Mouse (Mus musculus): ENCODE measurements around the gene Cry2.

Cry2 gene

GRCm38 (mm10) chr2:92445890-92446289 is 12.0 kb upstream of the Cry2 start:
- no peak for DNase-seq (ENCODE audit: low read depth, low spot score)

- no peak for DNase-seq (ENCODE audit: low read depth, low spot score)
These were observed 10.5 kb upstream of the Cry2 start for GRCm38 (mm10) chr2:92444376-92444775.

DNA sequence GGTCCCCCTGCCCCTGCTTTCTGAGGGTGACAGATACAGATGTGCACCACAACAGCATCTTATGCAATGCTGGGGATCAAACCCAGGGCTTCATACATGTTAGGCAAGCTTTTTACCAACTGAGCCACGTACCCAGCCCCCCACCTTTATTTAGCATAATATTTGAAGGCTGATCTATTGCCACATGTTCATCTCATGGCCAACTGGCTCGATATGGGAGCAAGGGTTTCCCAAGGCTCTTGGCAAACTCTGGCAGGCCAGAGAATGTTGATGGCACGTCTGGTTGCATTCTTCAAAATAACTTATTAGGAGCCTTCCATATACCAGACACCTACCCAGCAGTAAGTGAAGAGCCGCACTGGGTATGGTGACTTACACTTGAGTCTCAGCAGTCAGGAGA is 9.5 kb upstream of the Cry2 start:
- DNase-seq (ENCODE audit: low read depth, low spot score): no peak

GRCm38 (mm10) chr2:92442419-92443001 is 8.7 kb upstream of the Cry2 start:
- DNase-seq (ENCODE audit: low read depth, low spot score): no peak

DNA sequence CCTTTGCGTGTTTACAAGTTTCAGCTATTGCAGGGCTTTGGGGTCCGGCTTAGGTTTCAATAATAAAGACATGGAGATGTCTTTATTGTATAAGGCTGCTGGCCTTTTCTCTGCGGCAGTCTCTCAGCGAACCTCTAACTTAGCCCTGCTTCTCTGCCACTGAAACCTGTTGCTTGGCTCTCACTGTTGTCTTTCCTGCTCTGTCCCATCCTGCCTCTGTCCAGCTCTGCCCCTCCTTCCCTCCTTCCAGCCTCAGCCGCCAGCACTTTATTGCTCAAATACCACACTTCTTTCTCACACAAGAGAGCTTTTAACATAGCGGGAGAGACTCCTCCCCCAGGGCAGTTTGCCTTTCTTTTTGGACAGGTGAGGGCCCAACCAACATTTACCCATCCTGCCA is 6.6 kb upstream of the Cry2 start:
- no peak for DNase-seq (ENCODE audit: low read depth, low spot score)

DNA sequence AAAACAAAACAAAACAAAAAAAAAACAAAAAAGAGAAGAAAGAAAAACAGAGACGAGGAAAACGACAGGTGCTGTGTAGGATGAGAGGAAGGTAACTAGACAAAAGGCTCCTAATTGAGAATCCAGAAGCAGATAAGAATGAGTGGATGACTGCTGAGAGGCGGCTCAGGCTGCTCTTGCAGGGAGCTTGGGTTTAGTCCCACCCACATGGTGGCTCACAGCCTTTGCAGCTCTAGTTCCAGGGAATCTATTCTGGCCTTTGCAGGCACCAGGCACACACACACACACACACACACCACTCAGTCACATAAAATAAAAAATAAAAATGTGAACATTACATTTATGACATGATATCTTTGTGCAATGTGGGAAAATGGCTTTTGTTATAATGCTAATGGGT is 4.7 kb upstream of the Cry2 start:
- DNase-seq (ENCODE audit: low read depth, low spot score): no peak

DNA sequence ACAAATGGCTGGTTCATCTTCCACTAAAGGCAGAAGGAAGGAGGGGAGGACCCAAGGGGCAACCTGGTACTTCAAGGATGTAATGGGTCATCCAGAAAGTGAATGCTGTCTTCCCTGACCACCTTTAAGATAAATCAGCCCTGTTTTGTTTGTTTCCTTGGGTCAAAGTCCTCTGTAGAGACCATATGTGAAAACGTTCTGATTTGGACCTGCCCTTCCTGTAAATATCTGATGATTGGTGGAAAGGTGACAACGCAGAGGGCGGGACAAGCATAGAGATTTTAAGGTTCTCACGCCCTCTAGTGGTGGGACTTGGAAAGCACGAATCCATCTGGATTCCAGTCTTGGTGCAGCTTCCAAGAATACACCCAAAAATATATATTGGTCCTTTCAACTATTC is 4.0 kb upstream of the Cry2 start:
- peak; percentile 86 for DNase-seq (ENCODE audit: low read depth, low spot score)

GRCm38 (mm10) chr2:92437366-92437765 is 3.5 kb upstream of the Cry2 start:
- DNase-seq (ENCODE audit: low read depth, low spot score): no peak

- DNase-seq (ENCODE audit: low read depth, low spot score): no peak
These were observed 1.2 kb upstream of the Cry2 start for GRCm38 (mm10) chr2:92435023-92435422.

DNA sequence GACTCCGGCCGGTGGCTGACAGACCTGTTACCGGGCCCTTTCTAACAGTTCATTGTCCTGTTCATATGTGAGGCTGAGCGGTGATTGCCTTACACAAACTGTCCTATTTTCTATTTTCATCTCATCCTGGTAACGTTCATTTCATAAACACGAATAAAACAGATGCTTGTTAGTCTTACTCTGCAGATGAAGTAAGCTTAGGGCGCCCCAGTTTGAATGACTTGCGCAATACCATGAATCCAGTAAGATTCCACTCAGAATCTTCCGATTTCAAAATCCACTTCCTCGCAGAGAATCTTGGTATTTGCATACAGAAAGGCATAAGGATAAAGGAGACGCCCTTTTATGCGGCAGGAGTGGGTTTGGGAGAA is 517 bp upstream of the Cry2 start:
- DNase-seq (ENCODE audit: low read depth, low spot score): no peak

- DNase-seq (ENCODE audit: low read depth, low spot score): no peak
These were observed 1.2 kb downstream of the Cry2 start for GRCm38 (mm10) chr2:92432299-92433295.

DNA sequence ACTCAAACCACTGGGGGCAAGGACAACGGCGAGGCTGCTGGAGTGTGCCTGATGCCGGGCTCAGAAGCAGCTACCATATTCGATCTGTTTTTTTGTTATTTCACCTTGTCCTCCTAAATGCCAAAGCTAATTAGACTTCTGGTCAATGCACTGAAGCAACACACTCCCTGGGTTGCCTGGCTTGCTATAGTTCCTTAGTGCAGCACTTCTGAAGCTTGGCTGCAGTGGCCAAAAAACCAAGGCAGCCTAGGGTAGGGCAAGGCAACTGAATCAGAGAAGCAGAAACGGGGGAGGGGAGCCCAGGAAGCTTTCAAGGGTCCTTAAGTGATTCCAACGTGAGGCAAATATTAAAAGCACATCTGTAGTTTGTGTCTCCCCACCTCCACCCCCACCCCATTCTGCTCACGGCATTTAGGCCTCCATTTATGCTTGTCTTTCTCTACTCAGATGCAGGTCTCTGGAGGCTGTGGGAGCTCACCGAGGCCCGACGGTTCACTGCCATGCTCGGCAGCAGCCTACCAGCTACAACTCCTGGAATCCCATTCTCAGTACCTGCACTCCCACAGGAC is 2.1 kb downstream of the Cry2 start:
- DNase-seq (ENCODE audit: low read depth, low spot score): no peak

DNA sequence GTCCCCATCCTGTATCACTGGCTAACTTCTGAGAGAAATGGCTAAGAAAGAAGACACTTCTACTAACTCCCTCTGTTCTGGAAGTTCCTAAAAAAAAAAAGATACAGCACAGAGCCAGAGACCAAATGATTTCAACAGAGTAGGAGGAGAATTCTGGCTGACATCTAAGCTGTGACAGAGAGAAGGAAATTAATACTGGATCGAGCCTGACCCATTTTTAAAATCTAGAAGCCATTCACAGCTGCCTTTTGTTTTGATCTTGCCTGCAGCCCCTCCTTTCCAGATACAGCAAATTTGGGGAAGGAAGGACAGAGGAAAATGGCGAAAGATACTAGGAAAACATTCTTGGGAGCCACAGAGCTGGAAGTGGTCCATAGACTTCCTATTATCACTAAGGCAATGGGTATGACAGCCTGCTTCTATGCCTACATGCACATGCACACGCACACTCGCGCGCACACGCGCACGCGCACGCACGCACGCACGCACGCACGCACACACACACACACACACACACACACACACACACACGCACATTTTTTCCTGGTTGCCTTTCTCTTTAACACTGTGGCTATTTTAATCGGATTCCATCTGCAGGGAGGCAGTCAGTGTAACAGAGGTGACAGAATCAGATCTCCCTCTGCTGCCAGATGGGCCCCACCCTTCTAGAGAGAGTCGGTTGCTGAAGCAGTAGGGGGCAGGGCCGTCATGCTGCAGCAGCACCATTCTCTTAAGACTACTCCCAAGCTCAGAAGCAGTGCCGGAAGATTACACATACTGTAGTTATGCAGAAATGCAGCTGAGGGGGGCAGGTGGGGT is 2.9 kb downstream of the Cry2 start:
- DNase-seq (ENCODE audit: low read depth, low spot score): no peak

- no peak for DNase-seq (ENCODE audit: low read depth, low spot score)
These were observed 3.8 kb downstream of the Cry2 start for GRCm38 (mm10) chr2:92430089-92430488.

DNA sequence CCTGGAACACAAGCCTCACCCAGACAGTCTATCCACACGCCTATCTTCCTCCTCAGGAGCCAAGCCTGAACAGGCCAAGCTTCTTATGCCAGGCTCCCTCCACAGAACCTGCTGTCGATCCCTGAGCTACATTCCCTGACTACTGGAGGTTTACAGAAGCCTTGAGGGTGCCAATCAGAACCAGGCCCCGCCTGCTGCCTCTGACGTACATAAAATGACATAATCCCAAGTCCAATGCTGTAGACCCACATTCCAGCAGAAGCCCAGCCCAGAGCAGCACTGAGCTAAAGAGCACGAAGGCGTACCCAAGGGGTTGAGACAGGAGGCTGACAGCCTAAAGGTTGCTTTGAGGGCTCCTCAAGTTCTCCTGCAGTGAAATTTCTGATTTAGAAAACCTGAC is 6.0 kb downstream of the Cry2 start:
- no peak for DNase-seq (ENCODE audit: low read depth, low spot score)

DNA sequence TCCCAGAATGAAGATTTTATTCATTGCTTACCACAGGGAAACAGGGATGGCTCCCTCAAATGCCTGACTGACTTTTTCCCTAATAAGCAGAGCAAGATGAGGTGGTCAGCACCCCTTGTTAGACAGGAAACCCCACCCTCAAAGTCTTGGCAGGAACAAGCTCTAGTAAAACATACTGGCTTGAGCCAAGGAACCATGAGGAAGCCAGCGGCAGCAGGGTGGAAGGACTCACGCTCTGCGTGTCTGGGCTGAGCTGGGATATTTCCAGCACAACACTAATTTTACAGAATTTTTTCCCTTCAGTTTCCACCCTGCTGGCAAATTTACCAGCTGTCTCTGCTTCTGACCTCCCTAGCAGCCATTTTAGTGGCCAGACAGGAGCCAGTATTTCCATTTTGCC is 7.4 kb downstream of the Cry2 start:
- no peak for DNase-seq (ENCODE audit: low read depth, low spot score)

- no peak for DNase-seq (ENCODE audit: low read depth, low spot score)
These were observed 8.5 kb downstream of the Cry2 start for GRCm38 (mm10) chr2:92425366-92425765.

DNA sequence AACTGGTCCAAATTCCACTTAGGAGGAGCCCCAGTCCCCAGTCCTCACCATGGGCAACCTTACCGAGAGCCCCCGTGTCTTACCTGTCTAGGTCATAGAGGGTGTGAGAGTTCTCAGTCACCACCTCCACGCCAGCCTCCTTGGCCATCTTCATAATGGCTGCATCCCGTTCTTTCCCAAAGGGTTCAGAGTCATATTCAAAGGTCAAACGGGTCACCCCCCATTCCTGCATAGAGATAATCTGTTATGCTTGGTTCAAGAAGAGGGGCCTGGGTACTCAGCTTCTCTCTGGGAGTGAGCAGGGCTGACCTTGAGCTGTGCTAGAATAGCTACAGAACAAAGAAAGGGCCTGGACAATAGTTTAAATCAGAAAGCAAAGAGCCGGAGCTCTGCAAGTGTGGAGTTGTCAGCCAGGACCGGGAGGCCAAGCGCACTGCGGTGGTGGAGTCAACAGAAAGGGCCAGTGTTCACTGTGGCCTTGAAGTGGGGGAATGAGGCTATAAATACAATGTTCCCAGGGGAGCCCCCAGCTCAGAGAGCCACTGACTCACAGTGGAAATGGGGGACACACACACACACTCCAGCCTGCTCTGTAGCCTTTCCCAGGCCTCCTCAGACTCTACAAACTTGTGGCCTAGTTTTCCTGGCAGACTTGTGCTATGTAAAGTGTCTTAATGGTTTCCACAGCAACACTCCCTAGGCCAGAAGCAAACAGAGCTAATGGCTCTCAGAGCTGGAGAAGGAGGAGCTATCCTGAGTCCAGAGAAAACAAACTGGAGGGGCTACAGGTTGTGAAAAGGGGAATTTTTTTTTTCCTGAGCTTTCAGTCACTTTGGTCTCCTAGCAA is 9.2 kb downstream of the Cry2 start:
- no peak for DNase-seq (ENCODE audit: low read depth, low spot score)

- DNase-seq (ENCODE audit: low read depth, low spot score): no peak
These were observed 10.0 kb downstream of the Cry2 start for GRCm38 (mm10) chr2:92423702-92424461.

- DNase-seq (ENCODE audit: low read depth, low spot score): no peak
These were observed 10.7 kb downstream of the Cry2 start for GRCm38 (mm10) chr2:92423156-92423555.
